Comparison of ENCODE assay signal across 8 mouse cellular contexts in genomic region chr9:86695818-86696261, GRCm38 (mm10). TPM values are rescaled to one million over a fixed set of nuclear protein-coding genes. Genes with fewer than 3 reads are reported as not detected.
A peak's percentile ranks its signal among the peaks of the same experiment; 100 is the strongest.
DNase-seq lines count a peak whose midpoint lies in the region; ATAC-seq lines count a peak whose summit lies in the region.

Gene Me1, minus strand, starts transcription at chr9:86695953.

- 0 out of 2 replicates have a peak within 1 kb of the TSS, but pooled peaks have one; percentile 1 for H3K27ac ChIP-seq in forebrain, embryonic 15.5 days (replicated peaks)

- peak within 1 kb of the TSS; percentile 84 for H3K4me3 ChIP-seq in forebrain, embryonic 15.5 days

- under 1% methylated on average over 38 of the region's 46 CpGs for WGBS in forebrain, embryonic 15.5 days

- peak; percentile 78 for ATAC-seq in forebrain, embryonic 15.5 days (replicated peaks)

- H3K36me3 ChIP-seq in forebrain, embryonic 15.5 days = no peaks in the 10 kb centered on the region

- peak within 1 kb of the TSS; percentile 93 for H3K4me2 ChIP-seq in forebrain, embryonic 15.5 days (replicated peaks)

- H3K9ac ChIP-seq in forebrain, embryonic 15.5 days (replicated peaks) = peak within 1 kb of the TSS; percentile 68

- no peak for DNase-seq in layer of hippocampus, adult 8-10 months (ENCODE audit: low spot score in 2 of 2)
- DNase-seq in layer of hippocampus, adult 9-10 months (ENCODE audit: low spot score) = no peak
- DNase-seq in c-Kit-positive CD71-negative TER-119-negative erythroid progenitor cells, embryonic 14.5 days (ENCODE audit: low read depth) = peak; percentile 23
- peak; percentile 56 for DNase-seq in heart, postnatal 4 days
- peak; percentile 22 to 26 for DNase-seq in layer of hippocampus, postnatal 25 days (ENCODE audit: extremely low spot score in 1 of 2, low spot score in 1 of 2)
- peak; percentile 23 for DNase-seq in lung, postnatal 36 days
- DNase-seq in right cerebral cortex, postnatal 25 days = peak; percentile 56

- no peaks in the 10 kb centered on the region for H3K9me3 ChIP-seq in forebrain, embryonic 15.5 days

- peaks cover 6% of the 10 kb centered on the region; the same call in 1 of the 2 replicates for H3K4me1 ChIP-seq in forebrain, embryonic 15.5 days

- H3K27me3 ChIP-seq in forebrain, embryonic 15.5 days = no peaks in the 10 kb centered on the region

RNA-seq across cellular contexts. Expression of gene Me1, which starts in this region (rescaled TPM):
- 10 to 100 TPM; 65.8 to 71.6 (median 68.2) TPM for total RNA-seq in layer of hippocampus, adult 8-10 months (2022)
- 16.3 and 20.2 TPM in 2 replicates for polyA plus RNA-seq in forebrain, embryonic 15.5 days (2015; fragmentation: Nextera tagmentation; extraction: Ambion mirVana)
- total RNA-seq in heart, postnatal 4 days (2021) = 10 to 100 TPM; 42.5 to 46.4 TPM
- 10 to 100 TPM; 65.7 to 68.1 TPM for total RNA-seq in layer of hippocampus, postnatal 25 days (2021)

Comparison
In these comparisons a context has a peak if more than half of its experiments do, and no peak if none do; other contexts are left out.
1. DNase-seq: peak in c-Kit-positive CD71-negative TER-119-negative erythroid progenitor cells, embryonic 14.5 days (single experiment), heart, postnatal 4 days (single experiment), layer of hippocampus, postnatal 25 days (2 of 2), lung, postnatal 36 days (single experiment) and right cerebral cortex, postnatal 25 days (single experiment); none in layer of hippocampus, adult 8-10 months (0 of 2) and layer of hippocampus, adult 9-10 months (single experiment).